Mouse (Mus musculus): ENCODE data around the gene Aspdh. TPM values are rescaled to one million over a fixed set of nuclear protein-coding genes. Genes with fewer than 3 reads are reported as not detected.
A peak's percentile ranks its signal among the peaks of the same experiment; 100 is the strongest.

Gene Aspdh
- polyA plus RNA-seq, 1 experiment from 2014 or later, result 3.1 TPM

DNA sequence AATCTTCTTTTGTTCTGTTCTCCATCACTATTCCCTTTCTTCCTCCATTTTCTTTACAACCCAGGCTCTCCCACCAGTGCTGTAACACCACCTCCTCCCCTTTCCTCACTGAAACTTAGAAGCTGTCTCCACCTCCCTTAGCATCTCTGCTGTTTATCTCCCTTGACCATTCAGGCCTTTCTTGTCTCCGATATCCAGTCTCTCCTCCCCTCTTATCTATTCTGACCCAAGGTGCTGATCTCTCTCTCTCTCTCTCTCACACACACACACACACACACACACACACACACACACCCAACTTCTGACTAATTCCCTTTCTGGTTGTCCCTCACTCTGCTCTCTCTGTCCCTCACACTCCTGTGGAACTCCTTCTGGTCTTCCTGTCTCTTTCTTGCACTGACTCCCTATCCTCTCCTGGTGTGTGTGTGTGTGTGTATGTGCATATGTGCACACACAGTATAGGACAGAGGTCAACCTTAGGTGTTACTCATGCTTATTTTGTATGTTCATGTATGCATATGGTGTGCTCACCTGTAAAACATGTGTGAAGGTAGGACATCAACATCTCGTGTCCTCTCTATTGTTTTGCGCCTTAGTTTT lies 17.7 kb downstream of the Aspdh start:
- no peak for ATAC-seq
- H3K4me1 ChIP-seq (ENCODE audit: control insufficient read depth, insufficient read depth, low read depth, low read length), result peaks cover 4% of the 10 kb centered on the region; the same call in 1 of the 2 replicates
- no peaks in the 10 kb centered on the region for H3K9me3 ChIP-seq (ENCODE audit: control insufficient read depth, low read length)
- H3K27ac ChIP-seq (ENCODE audit: low read depth, low read length), result no peak overlapping the region
- no peaks in the 10 kb centered on the region for H3K36me3 ChIP-seq (ENCODE audit: control insufficient read depth, insufficient read depth, low read length)
- peaks cover 2% of the 10 kb centered on the region for H3K27me3 ChIP-seq (replicated peaks; ENCODE audit: control insufficient read depth, insufficient read depth, low read length)
- 77% methylated on average over 3 of the region's 3 CpGs for WGBS
- H3K9ac ChIP-seq (ENCODE audit: low read depth, low read length), result no peak overlapping the region
- no peak overlapping the region for H3K4me3 ChIP-seq (ENCODE audit: low read length)
- no peak overlapping the region for H3K4me2 ChIP-seq (ENCODE audit: low read length)

DNA sequence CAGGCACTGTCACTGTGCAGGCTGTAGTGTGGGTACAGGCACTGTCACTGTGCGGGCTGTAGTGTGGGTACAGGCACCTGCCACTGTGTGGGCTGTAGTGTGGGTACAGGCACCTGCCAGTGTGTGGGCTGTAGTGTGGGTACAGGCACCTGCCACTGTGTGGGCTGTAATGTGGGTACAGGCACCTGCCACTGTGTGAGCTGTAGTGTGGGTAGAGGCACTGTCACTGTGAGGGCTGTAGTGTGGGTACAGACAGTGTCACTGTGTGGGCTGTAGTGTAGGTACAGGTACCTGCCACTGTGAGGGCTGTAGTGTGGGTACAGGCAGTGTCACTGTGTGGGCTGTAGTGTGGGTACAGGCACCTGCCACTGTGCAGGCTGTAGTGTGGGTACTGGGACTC lies 18.9 kb downstream of the Aspdh start:
- H3K9ac ChIP-seq (ENCODE audit: low read depth, low read length), result no peak overlapping the region
- ATAC-seq, result no peak
- H3K4me3 ChIP-seq (ENCODE audit: low read length), result no peak overlapping the region
- WGBS, result 100% methylated on average over 1 of the region's 1 CpGs
- peaks cover 4% of the 10 kb centered on the region; the same call in 1 of the 2 replicates for H3K4me1 ChIP-seq (ENCODE audit: control insufficient read depth, insufficient read depth, low read depth, low read length)
- H3K36me3 ChIP-seq (ENCODE audit: control insufficient read depth, insufficient read depth, low read length), result peaks cover 5% of the 10 kb centered on the region; the same call in 1 of the 2 replicates
- no peak overlapping the region for H3K27ac ChIP-seq (ENCODE audit: low read depth, low read length)
- H3K9me3 ChIP-seq (ENCODE audit: control insufficient read depth, low read length), result no peaks in the 10 kb centered on the region
- H3K27me3 ChIP-seq (replicated peaks; ENCODE audit: control insufficient read depth, insufficient read depth, low read length), result peaks cover 2% of the 10 kb centered on the region; the same call in 1 of the 2 replicates
- H3K4me2 ChIP-seq (ENCODE audit: low read length), result no peak overlapping the region

DNA sequence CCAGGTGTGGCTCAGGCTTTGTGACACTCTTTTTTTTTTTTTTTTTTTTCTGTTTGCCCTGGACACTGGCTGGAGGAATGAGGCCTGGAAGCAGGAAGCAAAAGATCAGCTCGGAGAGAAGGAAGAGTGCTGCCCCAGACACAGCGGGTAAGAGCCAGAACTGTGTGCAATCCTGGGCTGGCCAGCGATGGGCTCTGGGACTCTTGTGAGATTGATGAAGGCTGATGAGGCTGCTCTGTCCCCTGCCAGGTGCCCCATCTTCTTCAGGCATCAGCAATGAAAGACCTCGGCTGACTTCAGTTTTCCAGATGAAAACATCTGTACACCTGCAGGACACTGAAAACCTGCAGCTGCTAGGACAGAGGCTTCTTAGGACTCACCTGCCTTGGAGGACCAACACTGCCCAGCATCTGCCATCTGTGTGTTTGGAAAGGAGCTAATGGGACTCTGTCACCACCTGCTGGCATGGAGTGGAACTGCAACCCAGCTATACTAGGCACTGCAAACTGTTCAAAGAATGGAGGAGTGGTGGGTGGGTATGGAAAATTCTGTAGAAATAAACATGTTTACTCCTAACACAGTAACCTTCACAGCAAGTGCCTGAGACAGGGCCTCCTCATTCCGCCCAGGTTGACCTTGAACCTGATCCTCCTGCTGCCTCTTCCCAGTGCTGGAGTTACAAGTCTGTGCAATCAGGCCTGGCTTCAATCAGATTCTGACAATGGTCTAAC lies 19.8 kb downstream of the Aspdh start:
- H3K9ac ChIP-seq (ENCODE audit: low read depth, low read length), result no peak overlapping the region
- no peak overlapping the region for H3K4me2 ChIP-seq (ENCODE audit: low read length)
- H3K27ac ChIP-seq (ENCODE audit: low read depth, low read length), result no peak overlapping the region
- WGBS, result 38% methylated on average over 5 of the region's 5 CpGs
- H3K4me3 ChIP-seq (ENCODE audit: low read length), result no peak overlapping the region
- H3K27me3 ChIP-seq (replicated peaks; ENCODE audit: control insufficient read depth, insufficient read depth, low read length), result no peaks in the 10 kb centered on the region; the same call in 1 of the 2 replicates
- H3K9me3 ChIP-seq (ENCODE audit: control insufficient read depth, low read length), result no peaks in the 10 kb centered on the region
- ATAC-seq, result peak; percentile 82
- H3K4me1 ChIP-seq (ENCODE audit: control insufficient read depth, insufficient read depth, low read depth, low read length), result peaks cover 4% of the 10 kb centered on the region; the same call in 1 of the 2 replicates
- peaks cover 7% of the 10 kb centered on the region; the same call in 1 of the 2 replicates for H3K36me3 ChIP-seq (ENCODE audit: control insufficient read depth, insufficient read depth, low read length)

DNA sequence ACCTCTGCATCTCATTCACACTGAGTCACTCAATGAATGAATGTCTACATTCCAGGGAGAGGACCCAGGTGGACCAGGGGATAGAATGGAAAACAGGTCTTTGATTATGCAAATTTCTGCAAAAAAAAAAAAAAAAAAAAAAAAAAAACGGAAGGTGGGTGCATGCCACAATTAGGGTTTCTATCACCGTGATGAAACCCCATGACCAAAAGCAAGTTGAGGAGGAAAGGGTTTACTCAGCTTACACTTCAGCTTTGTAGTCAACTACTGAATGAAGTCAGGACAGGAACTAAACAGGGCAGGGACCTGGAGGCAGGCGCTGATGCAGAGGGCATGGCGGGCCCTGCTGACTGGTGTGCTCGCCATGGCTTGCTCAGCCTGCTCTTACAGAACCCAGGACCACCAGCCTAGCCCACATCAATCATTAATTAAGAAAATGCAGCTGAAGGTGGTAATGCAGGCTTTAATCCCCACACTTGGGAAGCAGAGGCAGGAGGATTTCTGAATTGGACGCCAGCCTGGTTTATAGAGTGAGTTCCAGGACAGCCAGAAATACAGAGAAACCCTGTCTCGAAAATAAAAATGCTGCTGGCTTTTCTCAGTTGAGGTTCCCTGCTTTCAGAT lies 20.5 kb downstream of the Aspdh start:
- no peak overlapping the region for H3K4me3 ChIP-seq (ENCODE audit: low read length)
- peaks cover 4% of the 10 kb centered on the region; the same call in 1 of the 2 replicates for H3K4me1 ChIP-seq (ENCODE audit: control insufficient read depth, insufficient read depth, low read depth, low read length)
- no peak overlapping the region for H3K4me2 ChIP-seq (ENCODE audit: low read length)
- peaks cover 13% of the 10 kb centered on the region; the same call in 1 of the 2 replicates for H3K36me3 ChIP-seq (ENCODE audit: control insufficient read depth, insufficient read depth, low read length)
- no peaks in the 10 kb centered on the region; the same call in 1 of the 2 replicates for H3K27me3 ChIP-seq (replicated peaks; ENCODE audit: control insufficient read depth, insufficient read depth, low read length)
- ATAC-seq, result no peak; the same call in 1 of the 2 replicates
- H3K9me3 ChIP-seq (ENCODE audit: control insufficient read depth, low read length), result no peaks in the 10 kb centered on the region
- WGBS, result 65% methylated on average over 6 of the region's 7 CpGs
- H3K9ac ChIP-seq (ENCODE audit: low read depth, low read length), result no peak overlapping the region
- H3K27ac ChIP-seq (ENCODE audit: low read depth, low read length), result no peak overlapping the region

DNA sequence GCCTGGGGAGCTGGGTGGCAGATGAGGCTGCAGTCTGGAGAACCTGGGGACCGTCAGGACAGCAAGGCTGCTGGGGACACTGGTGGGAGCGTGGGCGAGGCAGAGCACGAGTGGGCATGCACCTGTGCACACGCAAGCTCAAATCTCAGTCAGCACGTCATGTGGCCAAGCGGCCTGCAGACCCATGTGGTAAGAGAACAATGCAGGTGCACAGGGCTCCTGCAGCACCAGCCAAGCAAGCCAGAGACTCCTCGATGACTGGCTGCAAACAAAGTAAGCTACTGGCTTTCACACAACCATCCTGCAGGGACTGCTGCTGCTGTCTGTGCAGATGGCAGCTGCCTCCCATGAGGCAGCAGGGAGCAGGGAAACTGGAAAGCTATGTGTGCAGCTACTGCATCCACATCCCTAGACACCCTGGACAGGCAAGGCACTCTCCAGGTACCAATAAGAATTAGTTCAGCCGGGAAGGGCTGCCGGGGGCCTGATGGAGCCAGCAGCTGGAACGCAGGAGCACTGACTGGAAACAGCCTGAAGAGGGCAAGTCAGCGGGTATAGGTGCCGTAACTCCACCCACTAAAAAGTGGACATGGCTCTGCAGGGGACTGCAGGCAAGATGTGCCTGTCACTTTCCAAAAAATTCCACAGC lies 21.9 kb downstream of the Aspdh start:
- no peaks in the 10 kb centered on the region for H3K9me3 ChIP-seq (ENCODE audit: control insufficient read depth, low read length)
- H3K4me3 ChIP-seq (ENCODE audit: low read length), result no peak overlapping the region
- no peak for ATAC-seq
- H3K4me1 ChIP-seq (ENCODE audit: control insufficient read depth, insufficient read depth, low read depth, low read length), result peaks cover 4% of the 10 kb centered on the region; the same call in 1 of the 2 replicates
- H3K9ac ChIP-seq (ENCODE audit: low read depth, low read length), result peak overlapping the region; percentile 35; the same call in 1 of the 2 replicates
- H3K4me2 ChIP-seq (ENCODE audit: low read length), result no peak overlapping the region
- 60% methylated on average over 13 of the region's 13 CpGs for WGBS
- no peaks in the 10 kb centered on the region for H3K27me3 ChIP-seq (replicated peaks; ENCODE audit: control insufficient read depth, insufficient read depth, low read length)
- peaks cover 25% of the 10 kb centered on the region for H3K36me3 ChIP-seq (ENCODE audit: control insufficient read depth, insufficient read depth, low read length)
- H3K27ac ChIP-seq (ENCODE audit: low read depth, low read length), result peak overlapping the region; percentile 18

DNA sequence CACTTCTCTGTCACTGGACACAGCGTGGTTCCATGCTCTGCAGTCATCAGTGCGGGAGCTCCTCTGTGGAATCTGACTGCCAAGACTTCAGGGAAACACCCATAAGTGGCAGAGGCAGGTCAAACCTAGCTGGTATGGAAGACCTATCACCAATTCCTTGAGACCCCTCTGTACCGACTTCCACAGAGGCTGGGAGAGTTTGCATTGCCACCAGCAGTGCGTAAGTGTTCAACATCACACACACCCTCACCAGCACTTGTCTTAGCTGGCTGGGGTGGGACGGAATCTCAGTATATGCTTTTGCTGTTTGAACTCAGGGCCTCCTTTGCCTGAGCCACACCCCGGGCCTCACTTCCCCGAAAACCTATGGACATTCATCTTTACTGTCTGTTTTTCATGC lies 22.7 kb downstream of the Aspdh start:
- Histone ChIP-seq H3K36me3 (ENCODE audit: control insufficient read depth, insufficient read depth, low read length) (peaks cover 31% of the 10 kb centered on the region), H3K9ac (ENCODE audit: low read depth, low read length) (no peak overlapping the region), H3K4me1 (ENCODE audit: control insufficient read depth, insufficient read depth, low read depth, low read length) (peaks cover 4% of the 10 kb centered on the region; the same call in 1 of the 2 replicates), H3K4me2 (ENCODE audit: low read length) (no peak overlapping the region), H3K9me3 (ENCODE audit: control insufficient read depth, low read length) (no peaks in the 10 kb centered on the region), H3K4me3 (ENCODE audit: low read length) (no peak overlapping the region), H3K27me3 (replicated peaks; ENCODE audit: control insufficient read depth, insufficient read depth, low read length) (no peaks in the 10 kb centered on the region), H3K27ac (ENCODE audit: low read depth, low read length) (no peak overlapping the region)
- 87% methylated on average over 7 of the region's 7 CpGs for WGBS
- no peak for ATAC-seq

DNA sequence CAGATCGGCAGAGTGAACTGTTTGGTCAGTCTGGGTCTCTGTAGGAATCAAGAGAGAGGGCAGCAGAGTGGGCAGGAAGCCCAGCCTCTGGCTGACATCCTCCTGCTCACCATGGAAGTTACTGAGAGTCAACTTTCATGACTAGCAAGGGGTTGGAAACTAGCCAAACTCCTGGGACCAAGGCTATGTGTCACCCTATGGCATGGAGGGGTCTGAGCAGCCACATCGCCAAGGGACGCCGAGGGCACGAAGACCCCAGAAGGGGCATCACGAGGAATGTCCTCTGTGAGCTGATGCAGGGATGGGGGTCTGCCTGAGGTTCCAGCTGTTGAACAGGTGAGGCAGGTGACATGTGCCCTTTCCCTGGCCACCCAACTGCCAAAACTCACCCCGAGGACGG lies 23.4 kb downstream of the Aspdh start:
- WGBS, result 94% methylated on average over 8 of the region's 8 CpGs

DNA sequence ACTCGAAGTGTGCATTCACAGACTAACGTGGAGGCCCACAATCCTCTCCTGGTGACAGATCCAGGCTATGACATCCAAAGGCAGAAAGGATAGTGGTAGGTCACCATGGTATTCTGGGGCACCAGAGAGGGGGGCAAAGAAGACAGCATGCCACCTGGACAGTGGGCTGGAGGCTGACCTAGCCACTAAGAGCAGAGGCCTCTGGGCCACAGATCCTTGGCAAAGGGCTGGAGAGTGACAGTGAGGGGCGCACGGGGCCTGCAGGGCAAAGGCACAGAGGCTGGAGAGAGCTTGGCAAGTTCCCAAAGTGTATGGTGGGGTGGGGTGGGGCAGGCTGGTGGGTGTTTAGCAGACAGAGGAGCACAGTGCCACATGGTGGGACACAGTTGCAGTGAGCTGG lies 25.1 kb downstream of the Aspdh start:
- no peaks in the 10 kb centered on the region for H3K9me3 ChIP-seq (ENCODE audit: control insufficient read depth, low read length)
- H3K4me3 ChIP-seq (ENCODE audit: low read length), result no peak overlapping the region
- no peak overlapping the region for H3K27ac ChIP-seq (ENCODE audit: low read depth, low read length)
- H3K9ac ChIP-seq (ENCODE audit: low read depth, low read length), result no peak overlapping the region
- no peak overlapping the region for H3K4me2 ChIP-seq (ENCODE audit: low read length)
- ATAC-seq, result no peak
- H3K4me1 ChIP-seq (ENCODE audit: control insufficient read depth, insufficient read depth, low read depth, low read length), result peaks cover 12% of the 10 kb centered on the region
- WGBS, result 77% methylated on average over 4 of the region's 4 CpGs
- H3K27me3 ChIP-seq (replicated peaks; ENCODE audit: control insufficient read depth, insufficient read depth, low read length), result no peaks in the 10 kb centered on the region
- H3K36me3 ChIP-seq (ENCODE audit: control insufficient read depth, insufficient read depth, low read length), result peaks cover 33% of the 10 kb centered on the region

More for the DNA sequence above, 23.4 kb downstream of the Aspdh start:
- no peak overlapping the region for H3K27ac ChIP-seq (ENCODE audit: low read depth, low read length)
- H3K4me1 ChIP-seq (ENCODE audit: control insufficient read depth, insufficient read depth, low read depth, low read length), result peaks cover 4% of the 10 kb centered on the region; the same call in 1 of the 2 replicates
- ATAC-seq, result no peak
- no peak overlapping the region for H3K9ac ChIP-seq (ENCODE audit: low read depth, low read length)
- H3K27me3 ChIP-seq (replicated peaks; ENCODE audit: control insufficient read depth, insufficient read depth, low read length), result no peaks in the 10 kb centered on the region
- no peak overlapping the region for H3K4me2 ChIP-seq (ENCODE audit: low read length)
- peaks cover 31% of the 10 kb centered on the region for H3K36me3 ChIP-seq (ENCODE audit: control insufficient read depth, insufficient read depth, low read length)
- no peaks in the 10 kb centered on the region for H3K9me3 ChIP-seq (ENCODE audit: control insufficient read depth, low read length)
- H3K4me3 ChIP-seq (ENCODE audit: low read length), result no peak overlapping the region

All from hindbrain, embryonic 16.5 days (tissue).